Mouse (Mus musculus) stomach, embryonic 14.5 days (tissue): ENCODE results near the gene Mbnl1. TPM values are rescaled to one million over a fixed set of nuclear protein-coding genes. Genes with fewer than 3 reads are reported as not detected.
"Not testable (repeated sequence)": the region's sequence is repeated elsewhere in the genome, so short reads cannot be mapped to it uniquely, and the experiment has no call there.

Source experiments
- ATAC-seq: fragments of 200-750 bp; cut with Nextera tagmentation; 2 replicates; pipeline ENCODE4 v1.8.0; 2017; ENCODE audit warnings: low read depth, moderate TSS enrichment; ENCODE audit not compliant: insufficient number of reproducible peaks, insufficient read depth, low FRiP score
- H3K27ac ChIP-seq: fragments of 300-500 bp; sonication (generic); 2 replicates; pipeline ENCODE4 v1.5.1; 2014; ENCODE audit warnings: mild to moderate bottlenecking, low read length, moderate library complexity, mixed read lengths
- H3K27me3 ChIP-seq: fragments of 300-500 bp; sonication (generic); 2 replicates; pipeline ENCODE4 v1.6.1; 2014; ENCODE audit warnings: low read length, control low read depth, mixed read lengths; ENCODE audit not compliant: control insufficient read depth, insufficient read depth
- H3K36me3 ChIP-seq: fragments of 300-500 bp; sonication (generic); 2 replicates; pipeline ENCODE4 v1.6.1; 2014; ENCODE audit warnings: mild to moderate bottlenecking, control low read depth, low read length, moderate library complexity, mixed read lengths; ENCODE audit not compliant: control insufficient read depth, insufficient read depth
- H3K4me1 ChIP-seq: fragments of 300-500 bp; sonication (generic); 2 replicates; pipeline ENCODE4 v1.6.1; 2014; ENCODE audit warnings: low read length, control low read depth, mixed read lengths; ENCODE audit not compliant: control insufficient read depth, insufficient read depth
- H3K4me2 ChIP-seq: fragments of 300-500 bp; sonication (generic); replicated peaks from 2 replicates; pipeline ENCODE4 v1.6.1; 2014; ENCODE audit warnings: low read depth, low read length, control low read depth
- H3K4me3 ChIP-seq: fragments of 300-500 bp; sonication (generic); 2 replicates; pipeline ENCODE4 v1.5.1; 2014; ENCODE audit warnings: low read depth, low read length, control low read depth
- H3K9ac ChIP-seq: fragments of 300-500 bp; sonication (generic); replicated peaks from 2 replicates; pipeline ENCODE4 v1.6.1; 2014; ENCODE audit warnings: low read depth, mild to moderate bottlenecking, control low read depth, low read length, moderate library complexity, mixed read lengths
- H3K9me3 ChIP-seq: fragments of 300-500 bp; sonication (generic); 2 replicates; pipeline ENCODE4 v1.6.1; 2016; ENCODE audit warnings: low read depth, low read length, control low read depth; ENCODE audit not compliant: control insufficient read depth
- WGBS: fragments of 180-500 bp; shearing (Covaris S2); extraction: QIAGEN DNeasy Blood & Tissue Kit; methylation state at CpG from one replicate; pipeline ENCODE4 v1.1.7; 2014; 5-methylcytosine and 5-hydroxymethylcytosine counted together
- polyA plus RNA-seq: library from polyadenylated mRNA; unstranded; fragments of >200 nt; fragmentation: Nextera tagmentation; extraction: Ambion mirVana; gene quantifications from 2 replicates; pipeline ENCODE4 v1.2.1, GENCODE M21; 2014

Gene Mbnl1
- polyA plus RNA-seq, 1 experiment from 2014 or later = 151 TPM

DNA sequence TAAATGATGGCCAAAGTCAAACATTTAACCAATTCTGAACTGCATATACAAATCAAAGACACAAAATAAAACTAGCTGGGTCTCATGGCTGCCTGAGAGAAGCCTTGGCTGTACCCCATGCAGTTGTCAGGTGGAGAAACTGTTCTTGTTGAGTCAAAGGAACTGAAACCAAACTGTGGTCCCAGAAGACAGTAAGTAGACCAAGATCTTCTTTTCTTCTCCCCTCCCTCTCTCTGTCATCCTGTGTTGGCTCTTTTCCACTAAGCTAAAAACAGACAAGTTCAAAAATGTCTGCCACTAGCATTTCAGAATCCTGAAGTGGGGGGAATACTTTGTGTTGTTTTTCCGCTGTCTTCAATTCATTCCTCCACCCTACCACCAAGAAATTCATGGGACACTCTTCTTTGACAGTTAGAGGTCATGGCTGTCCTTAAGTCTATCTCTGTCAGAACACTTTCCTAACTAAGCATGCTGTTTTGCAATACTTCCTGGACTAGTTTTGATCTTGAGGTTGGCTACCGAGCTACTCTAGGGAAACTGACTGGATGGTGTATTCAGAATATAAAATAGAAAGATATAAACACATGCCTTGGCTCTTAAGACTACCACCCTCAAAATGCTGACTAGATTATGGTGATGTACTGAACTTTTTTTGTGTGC, 9.2 kb downstream of the Mbnl1 start:
- WGBS = 93% methylated on average over 2 of the region's 2 CpGs
- ATAC-seq = no peak
- H3K36me3 ChIP-seq = no peaks in the 10 kb centered on the region

GRCm38 (mm10) chr3:60483305-60483704, 10.7 kb downstream of the Mbnl1 start:
- Histone ChIP-seq H3K4me1 (no peaks in the 10 kb centered on the region), H3K4me2 (no peak overlapping the region), H3K9ac (no peak overlapping the region), H3K36me3 (no peaks in the 10 kb centered on the region), H3K9me3 (no peaks in the 10 kb centered on the region), H3K4me3 (no peak overlapping the region), H3K27ac (no peak overlapping the region), H3K27me3 (no peaks in the 10 kb centered on the region)
- no peak for ATAC-seq

More for the DNA sequence above, 9.2 kb downstream of the Mbnl1 start:
- Histone ChIP-seq H3K4me3 (no peak overlapping the region), H3K9ac (no peak overlapping the region), H3K4me1 (no peaks in the 10 kb centered on the region), H3K27me3 (no peaks in the 10 kb centered on the region), H3K9me3 (no peaks in the 10 kb centered on the region), H3K27ac (no peak overlapping the region), H3K4me2 (no peak overlapping the region)

DNA sequence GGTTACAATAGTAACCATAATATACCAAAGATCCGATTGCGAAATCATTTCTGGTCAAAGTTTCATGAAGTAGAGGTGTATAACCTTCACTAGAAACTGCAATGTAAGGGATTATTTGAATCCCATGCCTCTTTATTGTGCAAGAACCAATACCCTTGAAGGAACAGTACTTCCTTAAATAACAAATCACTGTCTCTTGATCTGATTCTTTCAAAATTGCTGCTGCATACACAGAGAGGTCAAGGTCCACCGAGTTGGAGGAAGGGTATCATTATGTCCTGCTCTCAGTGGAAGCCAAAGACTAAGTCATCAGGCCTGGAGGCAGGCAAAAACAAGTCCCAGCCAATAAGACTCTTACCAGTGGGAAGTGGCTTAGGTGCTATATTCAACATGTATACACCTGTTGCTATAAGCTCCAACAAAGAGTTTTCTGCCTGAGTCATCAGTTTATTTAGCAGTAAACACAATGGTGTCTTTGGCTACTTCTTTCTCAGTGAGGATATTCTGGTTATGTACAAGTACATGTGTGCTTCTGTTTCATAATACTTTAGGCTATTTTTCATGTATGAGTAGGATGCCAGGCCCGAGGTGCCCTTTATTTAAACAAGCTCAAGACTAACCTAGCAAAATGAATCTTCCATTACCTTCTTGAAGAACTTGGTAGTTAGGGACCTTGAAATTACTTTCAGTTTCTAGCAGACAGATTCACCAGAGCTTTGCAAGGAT, 13.5 kb downstream of the Mbnl1 start:
- H3K36me3 ChIP-seq = no peaks in the 10 kb centered on the region
- no peak overlapping the region for H3K9ac ChIP-seq
- no peak overlapping the region for H3K4me2 ChIP-seq
- H3K4me1 ChIP-seq = no peaks in the 10 kb centered on the region
- H3K27ac ChIP-seq = no peak overlapping the region
- H3K4me3 ChIP-seq = no peak overlapping the region
- no peaks in the 10 kb centered on the region for H3K9me3 ChIP-seq
- no peaks in the 10 kb centered on the region for H3K27me3 ChIP-seq
- WGBS = 81% methylated on average over 4 of the region's 4 CpGs
- no peak for ATAC-seq

GRCm38 (mm10) chr3:60486713-60487170, 14.1 kb downstream of the Mbnl1 start:
- H3K4me1 ChIP-seq = no peaks in the 10 kb centered on the region
- H3K9ac ChIP-seq = no peak overlapping the region
- H3K4me2 ChIP-seq = no peak overlapping the region
- no peak for ATAC-seq
- H3K27me3 ChIP-seq = no peaks in the 10 kb centered on the region
- H3K4me3 ChIP-seq = no peak overlapping the region
- 79% methylated on average over 3 of the region's 3 CpGs for WGBS
- H3K27ac ChIP-seq = no peak overlapping the region
- no peaks in the 10 kb centered on the region for H3K36me3 ChIP-seq
- no peaks in the 10 kb centered on the region for H3K9me3 ChIP-seq

- Histone ChIP-seq H3K9me3 (no peaks in the 10 kb centered on the region), H3K27ac (no peak overlapping the region), H3K4me1 (no peaks in the 10 kb centered on the region), H3K9ac (no peak overlapping the region), H3K4me3 (no peak overlapping the region), H3K4me2 (no peak overlapping the region), H3K27me3 (no peaks in the 10 kb centered on the region), H3K36me3 (no peaks in the 10 kb centered on the region)
- 93% methylated on average over 6 of the region's 6 CpGs for WGBS
- no peak for ATAC-seq
Observed at GRCm38 (mm10) chr3:60489509-60489908, 16.9 kb downstream of the Mbnl1 start.

GRCm38 (mm10) chr3:60494774-60495535, 22.3 kb downstream of the Mbnl1 start:
- H3K27me3 ChIP-seq, H3K36me3 ChIP-seq, H3K9me3 ChIP-seq, H3K4me2 ChIP-seq, ATAC-seq, H3K4me3 ChIP-seq, H3K27ac ChIP-seq, H3K9ac ChIP-seq: not testable (repeated sequence)
- H3K4me1 ChIP-seq = peaks cover 14% of the 10 kb centered on the region
- WGBS = 64% methylated on average over 7 of the region's 16 CpGs

- no peaks in the 10 kb centered on the region for H3K9me3 ChIP-seq
- H3K27me3 ChIP-seq = no peaks in the 10 kb centered on the region
- H3K9ac ChIP-seq = no peak overlapping the region
- no peaks in the 10 kb centered on the region for H3K36me3 ChIP-seq
- 84% methylated on average over 5 of the region's 5 CpGs for WGBS
- ATAC-seq = no peak
- H3K4me2 ChIP-seq = no peak overlapping the region
- peaks cover 16% of the 10 kb centered on the region for H3K4me1 ChIP-seq
- no peak overlapping the region for H3K27ac ChIP-seq
- no peak overlapping the region for H3K4me3 ChIP-seq
Observed at GRCm38 (mm10) chr3:60496197-60496596, 23.6 kb downstream of the Mbnl1 start.

DNA sequence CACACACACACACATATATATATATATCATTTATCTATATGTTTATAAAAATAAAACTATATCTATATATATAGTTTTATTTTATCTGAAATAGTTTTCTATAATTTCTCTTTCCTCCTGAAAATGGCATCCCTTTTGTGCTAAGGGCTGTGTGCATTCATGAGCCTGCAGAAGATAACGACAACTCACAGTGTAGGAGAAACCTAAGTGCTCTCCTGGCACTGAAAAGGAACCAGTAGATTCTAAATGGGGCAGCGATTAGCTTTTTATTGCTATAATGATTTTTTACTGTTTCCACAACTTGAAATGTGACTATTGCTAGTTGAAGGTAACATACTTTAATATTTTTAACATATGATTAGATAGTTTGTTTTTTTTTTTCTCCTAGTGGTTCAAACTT, 25.5 kb downstream of the Mbnl1 start:
- peaks cover 21% of the 10 kb centered on the region for H3K4me1 ChIP-seq
- no peak overlapping the region for H3K9ac ChIP-seq
- H3K27me3 ChIP-seq = no peaks in the 10 kb centered on the region
- no peak for ATAC-seq
- 84% methylated on average over 2 of the region's 2 CpGs for WGBS
- H3K36me3 ChIP-seq = no peaks in the 10 kb centered on the region
- H3K4me3 ChIP-seq = no peak overlapping the region
- no peaks in the 10 kb centered on the region for H3K9me3 ChIP-seq
- H3K27ac ChIP-seq = no peak overlapping the region
- no peak overlapping the region for H3K4me2 ChIP-seq
